Mouse (Mus musculus): ENCODE measurements at regions not wholly inside any gene's neighbourhood (a gene's known extent, or its start where the extent isn't known, plus 50 kb on each side); places are given as distances from the start of the nearest gene placed in this dataset.

DNA sequence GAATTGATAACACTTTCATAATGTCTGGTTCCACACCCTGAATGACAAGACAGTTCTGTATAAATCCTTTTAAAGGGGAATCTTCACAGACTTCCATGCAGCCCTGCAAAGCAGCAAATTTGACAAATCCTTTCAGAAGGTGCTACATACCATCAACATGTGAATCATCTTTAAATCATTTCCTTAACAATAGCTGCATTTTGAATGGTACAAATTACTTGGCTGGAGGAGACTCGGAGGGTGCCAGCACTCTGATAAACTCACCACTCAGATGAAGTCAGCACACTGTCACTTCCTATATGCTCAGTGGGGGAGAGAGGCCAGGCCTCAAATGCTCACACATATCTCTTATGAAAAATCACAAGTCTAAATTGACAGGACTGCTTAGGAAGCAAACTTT is 386.1 kb downstream of the Efnb2 start:
- no peak for DNase-seq (ENCODE audit: low spot score)

DNA sequence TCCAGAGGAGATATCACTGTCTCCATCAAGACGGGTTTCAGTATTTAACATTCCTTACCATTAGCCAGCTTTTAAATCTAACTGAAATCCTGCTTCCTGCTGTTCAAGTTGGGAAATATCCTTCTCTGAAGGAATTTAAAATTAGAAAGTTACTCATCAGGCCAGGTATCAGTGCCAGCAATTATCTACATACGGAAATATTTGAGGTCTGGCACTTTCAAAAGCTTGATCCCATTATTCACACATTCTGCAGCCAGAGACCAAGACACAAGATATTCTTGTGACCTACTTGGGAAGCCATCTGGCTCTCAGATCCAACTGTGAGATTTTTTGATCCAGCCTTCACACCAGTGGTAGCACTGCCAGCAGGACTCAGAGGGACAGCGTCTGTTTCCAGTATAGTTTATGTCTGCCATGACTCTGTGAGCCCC is 386.8 kb downstream of the Efnb2 start:
- DNase-seq (ENCODE audit: low spot score) = no peak

DNA sequence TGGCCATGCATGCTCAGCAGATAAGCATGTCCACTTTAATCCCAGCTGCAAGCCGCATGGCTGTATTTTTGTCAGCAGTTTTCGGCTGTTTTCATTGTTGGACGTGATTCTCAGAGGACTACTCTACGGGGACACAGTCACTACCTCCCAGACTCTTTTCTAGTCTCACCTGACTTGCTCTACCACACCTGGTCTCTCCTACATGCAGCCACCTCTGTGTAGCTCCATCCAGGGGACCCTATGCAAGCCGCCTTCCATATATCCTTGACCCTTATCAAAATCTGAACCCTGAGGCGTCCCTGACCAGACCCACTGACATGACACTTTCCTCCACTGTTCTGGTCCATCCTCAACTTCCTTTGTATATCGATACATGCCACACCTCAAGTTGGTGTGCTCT is 402.2 kb downstream of the Efnb2 start:
- no peak for DNase-seq (ENCODE audit: low spot score)

DNA sequence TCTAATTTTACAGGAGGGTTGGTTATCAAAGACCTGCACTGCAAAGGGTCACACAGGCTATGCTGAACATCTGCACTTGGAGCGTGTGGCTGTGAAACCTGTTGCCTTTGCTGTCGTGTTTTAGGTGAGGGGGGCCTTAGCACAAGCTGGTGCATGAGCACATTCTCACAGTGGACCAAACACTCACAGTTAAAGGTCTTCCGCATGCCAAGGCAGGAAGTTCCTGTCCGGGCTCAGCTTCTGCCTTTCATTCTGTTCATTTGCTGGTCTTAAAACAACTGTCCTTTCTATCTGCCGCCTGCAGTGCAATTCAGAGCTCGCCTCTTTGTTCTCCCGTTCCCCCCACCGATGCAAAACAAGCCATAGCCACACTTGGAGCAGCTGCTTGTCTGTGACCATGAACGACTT is 402.8 kb downstream of the Efnb2 start:
- DNase-seq (ENCODE audit: low spot score) = no peak

DNA sequence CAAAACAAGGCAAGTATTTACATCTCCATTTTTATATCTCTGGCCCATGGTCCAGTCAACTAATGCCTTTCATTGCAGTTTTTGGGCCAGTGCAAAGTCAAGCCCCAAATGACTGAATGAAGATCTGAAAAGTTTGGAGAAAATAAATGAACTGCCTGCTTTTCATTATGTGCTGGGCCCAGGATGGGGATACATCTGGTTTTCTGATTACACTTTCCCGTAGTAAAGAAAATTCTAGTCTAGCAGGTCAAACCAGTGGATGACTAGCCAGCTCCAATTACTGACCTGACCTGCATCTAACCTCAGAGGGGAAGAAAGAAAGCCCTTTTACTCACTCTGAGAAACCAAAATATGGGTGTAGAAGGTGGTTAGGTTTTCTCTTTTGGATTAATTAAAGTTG is 404.7 kb downstream of the Efnb2 start:
- DNase-seq (ENCODE audit: low spot score) = no peak

DNA sequence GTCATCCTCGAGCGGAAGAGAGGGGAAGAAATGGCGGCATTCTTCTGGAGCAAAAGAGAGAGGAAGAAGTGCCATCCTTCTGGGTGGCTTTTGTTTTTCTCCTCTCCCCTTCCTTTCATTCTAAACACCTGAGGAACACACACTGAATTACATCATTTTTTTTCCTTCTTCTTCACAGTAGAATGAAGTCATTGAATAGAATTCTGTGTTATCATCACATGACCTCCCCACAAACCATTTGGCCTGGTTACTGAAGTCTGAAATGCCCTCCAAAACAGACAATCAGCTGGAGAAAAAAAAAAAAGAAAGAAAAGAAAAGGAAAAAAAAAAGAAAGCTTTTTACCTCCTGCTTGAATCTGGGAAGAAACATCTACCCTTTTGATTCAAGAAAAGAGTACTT is 406.6 kb downstream of the Efnb2 start:
- DNase-seq (ENCODE audit: low spot score) = no peak

DNA sequence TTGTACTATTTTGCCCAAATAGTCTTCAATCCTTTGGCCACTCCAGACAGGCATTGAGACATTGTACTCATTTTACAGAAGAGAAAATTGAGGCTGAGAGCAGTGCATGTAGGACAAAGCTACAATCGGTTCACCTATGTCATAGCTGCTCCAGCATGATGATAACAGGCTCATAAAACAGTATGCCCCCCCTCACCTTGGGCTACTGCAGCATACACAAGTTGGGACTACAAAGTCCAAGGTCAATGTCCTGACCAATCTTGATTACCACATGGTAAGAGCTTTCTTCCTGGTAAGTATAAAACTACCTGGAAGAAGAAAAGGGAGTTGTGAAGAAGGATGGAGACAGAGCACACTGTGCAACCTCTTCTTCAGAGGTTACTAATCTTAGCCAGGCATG is 416.4 kb downstream of the Efnb2 start:
- no peak for DNase-seq (ENCODE audit: low spot score)

DNA sequence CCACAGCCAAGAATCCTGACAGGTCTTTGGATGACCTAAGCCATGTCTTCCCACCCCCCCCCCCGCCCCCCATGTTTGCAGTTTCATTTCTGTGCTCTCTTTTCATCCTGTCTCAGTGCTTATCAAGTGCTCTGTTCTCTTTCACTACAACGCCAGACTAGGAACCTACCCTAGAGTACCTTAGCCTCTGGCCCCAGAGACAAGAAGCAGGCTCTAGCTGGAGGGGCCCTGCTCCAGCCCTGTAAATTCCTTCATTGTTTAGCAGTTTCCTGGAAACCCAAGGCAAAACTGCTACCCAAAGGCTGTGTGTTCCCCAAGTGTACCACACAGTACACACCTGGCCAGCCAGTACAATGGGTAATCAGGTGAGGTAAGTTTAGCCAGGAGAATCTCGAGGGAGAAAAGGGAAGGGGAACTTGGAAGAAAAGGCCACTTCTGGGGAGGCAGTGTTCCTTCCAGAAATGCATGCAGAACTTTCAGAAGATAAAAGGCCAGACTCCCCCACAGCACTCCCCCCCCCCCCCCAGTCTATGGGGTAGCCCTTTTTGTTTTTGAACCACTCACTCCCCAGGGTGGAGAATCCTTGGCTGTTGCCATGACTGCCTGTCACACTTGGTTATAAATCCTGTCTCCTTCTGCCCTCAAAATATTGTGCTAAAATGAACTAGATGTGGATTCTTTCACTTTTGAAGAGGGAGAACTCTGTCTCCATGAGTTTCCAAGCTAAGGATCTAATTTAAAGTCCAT is 419.1 kb downstream of the Efnb2 start:
- no peak for DNase-seq (ENCODE audit: low spot score)

DNA sequence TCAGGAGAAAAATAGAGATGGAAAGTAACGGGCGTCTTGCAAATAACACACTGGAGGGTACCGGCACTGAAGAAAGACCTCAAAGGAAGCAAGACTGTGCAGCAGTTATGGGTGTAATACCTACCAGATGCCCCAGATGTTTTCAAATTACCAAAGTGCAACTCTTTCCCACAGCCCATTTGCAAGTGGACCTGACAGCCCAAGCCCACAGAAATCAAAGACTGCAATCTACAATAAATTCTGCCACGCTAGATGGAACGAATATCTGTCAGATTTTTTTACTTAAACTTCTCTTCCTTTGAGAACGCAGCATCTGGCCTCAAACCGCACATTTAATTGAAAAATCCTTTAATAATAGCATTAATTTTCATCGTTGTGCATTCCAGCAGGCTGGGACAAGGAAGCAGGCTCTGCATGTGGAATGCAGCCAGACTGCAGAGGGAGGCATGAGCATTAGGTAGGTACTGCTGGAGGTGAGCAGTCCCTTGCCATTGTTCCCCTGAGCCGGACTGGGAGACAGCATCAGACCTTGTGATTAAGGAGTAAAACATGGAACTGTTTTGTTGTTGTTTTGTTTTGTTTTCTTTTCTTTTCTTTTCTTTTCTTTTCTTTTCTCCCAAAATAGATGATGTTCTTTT is 419.9 kb downstream of the Efnb2 start:
- DNase-seq (ENCODE audit: low spot score) = no peak

DNA sequence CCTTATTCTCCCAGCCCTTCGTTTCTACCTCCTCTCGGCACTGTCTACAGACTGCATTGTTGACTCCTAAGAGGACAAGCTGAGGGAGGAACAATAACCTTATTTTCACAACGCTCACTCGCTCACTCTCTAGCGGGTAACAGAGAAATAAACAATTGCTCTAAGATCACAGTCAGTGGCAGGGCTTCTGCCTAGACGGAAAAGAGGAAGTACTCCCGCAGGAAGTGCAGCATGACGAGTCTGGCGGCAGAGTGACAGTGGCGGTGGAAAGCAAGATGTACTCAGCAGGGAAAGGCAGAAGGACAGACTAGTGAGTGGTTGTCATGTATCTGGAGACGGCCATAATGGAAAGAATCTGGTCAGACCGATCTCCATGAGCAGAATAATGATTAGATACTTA is 421.6 kb downstream of the Efnb2 start:
- DNase-seq (ENCODE audit: low spot score) = no peak

DNA sequence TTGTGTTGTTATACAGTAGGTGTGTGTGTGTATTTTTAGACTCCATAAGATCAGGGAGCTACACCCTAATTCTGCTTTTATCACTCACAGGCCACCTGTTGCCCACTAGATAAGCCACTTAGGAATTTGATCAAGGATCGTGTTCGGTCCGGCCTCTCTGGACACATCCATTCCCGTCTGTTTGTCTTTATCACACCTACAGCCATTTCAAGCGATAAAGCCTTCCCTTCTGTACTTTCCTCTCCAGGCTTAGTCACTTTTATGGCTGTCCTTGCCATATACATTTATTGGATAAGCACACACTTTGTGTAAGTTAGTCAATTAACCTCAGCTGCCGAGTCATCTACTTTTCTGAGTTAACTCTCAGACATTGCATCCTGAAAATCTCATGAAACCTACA is 423.0 kb downstream of the Efnb2 start:
- no peak for DNase-seq (ENCODE audit: low spot score)

DNA sequence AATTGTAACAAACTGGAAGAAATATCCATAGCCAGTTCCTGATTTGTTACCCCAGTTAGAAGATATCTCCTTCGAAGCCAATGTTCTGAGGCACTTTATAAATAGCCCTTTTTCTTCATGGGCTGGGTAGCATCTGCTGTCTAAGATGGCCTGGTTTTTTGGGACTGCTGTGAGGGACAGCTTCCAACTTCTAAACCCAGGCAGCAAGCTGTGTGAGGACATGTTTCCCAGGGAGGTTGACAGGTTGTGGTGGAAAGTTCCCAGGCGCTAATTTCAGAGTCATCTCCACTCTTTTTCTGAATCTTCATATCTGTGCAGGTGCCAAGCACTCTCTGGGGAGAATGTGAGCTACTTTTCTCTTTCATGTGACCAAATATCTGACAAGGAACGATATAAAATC is 427.4 kb downstream of the Efnb2 start:
- DNase-seq (ENCODE audit: low spot score) = no peak

DNA sequence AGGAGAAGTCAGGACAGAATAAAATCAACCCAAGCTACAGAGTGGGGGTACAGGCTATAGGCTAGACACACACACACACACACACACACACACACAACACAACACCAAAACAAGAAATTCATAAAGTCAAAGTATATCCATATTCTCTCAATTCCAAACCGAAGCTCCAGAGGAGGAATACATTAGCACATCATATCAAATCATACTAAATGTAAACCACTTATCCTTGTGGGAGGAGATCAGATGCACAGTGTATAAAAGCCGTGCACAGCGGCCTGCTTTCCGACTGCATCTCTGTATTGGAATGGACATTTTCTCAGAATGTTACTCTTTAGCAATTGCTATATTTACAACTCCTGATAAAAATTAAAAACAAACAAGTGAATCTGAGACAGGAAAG is 427.9 kb downstream of the Efnb2 start:
- DNase-seq (ENCODE audit: low spot score) = no peak

DNA sequence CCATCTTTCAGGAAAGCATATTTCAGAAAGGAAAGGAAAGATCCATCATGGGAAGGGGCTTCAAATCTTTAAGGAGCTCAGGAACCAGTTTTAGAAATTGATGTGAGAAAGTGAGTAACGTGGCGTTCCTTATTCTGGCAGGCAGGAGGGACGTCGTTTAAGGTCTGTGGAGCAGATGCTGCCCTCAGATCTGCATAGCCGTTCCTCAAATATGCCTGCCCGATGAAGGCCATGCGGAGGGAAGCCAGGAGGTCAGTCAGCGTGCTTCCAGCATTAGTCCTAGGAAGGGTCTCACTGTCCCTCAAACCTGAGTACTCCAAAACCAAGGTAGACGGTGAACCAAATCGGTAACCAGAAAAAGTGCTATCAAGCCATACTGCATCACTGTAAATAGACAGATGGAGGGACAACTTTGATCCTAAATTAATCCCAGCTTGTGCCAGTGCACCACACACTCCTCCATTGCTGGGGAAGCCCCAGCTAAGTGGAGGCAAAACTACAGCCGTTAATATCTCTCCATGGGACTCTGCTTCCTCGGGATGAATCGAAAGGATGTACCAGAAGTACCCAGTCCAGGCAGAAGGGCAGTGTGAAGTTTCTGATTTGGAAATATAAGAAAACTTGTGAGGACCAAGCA is 428.9 kb downstream of the Efnb2 start:
- DNase-seq (ENCODE audit: low spot score) = no peak

DNA sequence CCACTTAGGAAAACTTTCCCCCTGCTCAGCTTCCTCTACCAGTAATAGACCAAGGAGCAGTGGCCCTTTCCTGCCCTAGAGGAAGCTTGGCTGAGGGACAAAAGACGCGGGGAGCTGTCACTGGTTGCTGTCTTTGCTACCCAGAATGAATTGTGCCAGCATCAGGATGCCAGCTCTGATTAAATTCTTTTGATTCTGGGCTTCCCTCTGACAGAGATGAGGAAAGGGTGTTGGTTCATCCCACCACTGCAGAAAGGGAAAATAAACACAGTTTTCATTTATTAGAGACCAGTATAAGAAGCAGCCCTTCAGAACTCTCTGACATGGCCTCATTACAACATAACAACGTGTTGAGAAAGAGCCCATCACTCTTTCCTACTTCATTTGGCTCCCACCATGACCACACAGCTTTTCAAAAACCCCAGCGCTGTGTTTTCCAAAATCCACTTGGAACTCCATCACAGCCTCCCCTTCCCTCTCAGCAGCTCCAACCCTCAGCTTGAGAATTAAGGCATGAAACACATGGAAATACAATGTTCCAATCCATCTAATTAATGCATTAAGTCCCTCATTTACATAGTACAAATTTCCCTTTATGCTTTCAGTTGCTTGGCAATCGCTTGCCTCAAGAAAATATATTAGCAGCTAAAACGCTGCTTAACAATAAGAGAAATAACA is 429.6 kb downstream of the Efnb2 start:
- no peak for DNase-seq (ENCODE audit: low spot score)

DNA sequence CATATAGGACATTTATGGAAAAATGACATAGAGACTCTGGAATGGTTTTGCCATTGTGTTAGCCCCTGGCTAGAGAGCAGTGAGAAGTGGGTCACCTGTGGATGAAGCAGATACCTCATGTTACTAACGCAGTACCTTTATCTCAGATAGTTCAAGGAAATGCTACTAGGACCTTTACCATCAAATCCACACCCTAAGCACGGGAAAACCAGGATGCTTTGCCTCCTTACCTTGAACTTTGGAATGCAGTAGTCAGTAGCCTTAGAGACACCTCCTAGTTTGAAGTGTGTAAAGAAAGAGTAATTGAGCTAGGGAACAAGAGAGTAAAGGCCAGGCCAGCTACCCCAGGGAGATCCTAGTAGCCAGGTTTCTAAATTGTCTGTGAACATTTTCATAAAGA is 435.0 kb downstream of the Efnb2 start:
- no peak for DNase-seq (ENCODE audit: low spot score)

DNA sequence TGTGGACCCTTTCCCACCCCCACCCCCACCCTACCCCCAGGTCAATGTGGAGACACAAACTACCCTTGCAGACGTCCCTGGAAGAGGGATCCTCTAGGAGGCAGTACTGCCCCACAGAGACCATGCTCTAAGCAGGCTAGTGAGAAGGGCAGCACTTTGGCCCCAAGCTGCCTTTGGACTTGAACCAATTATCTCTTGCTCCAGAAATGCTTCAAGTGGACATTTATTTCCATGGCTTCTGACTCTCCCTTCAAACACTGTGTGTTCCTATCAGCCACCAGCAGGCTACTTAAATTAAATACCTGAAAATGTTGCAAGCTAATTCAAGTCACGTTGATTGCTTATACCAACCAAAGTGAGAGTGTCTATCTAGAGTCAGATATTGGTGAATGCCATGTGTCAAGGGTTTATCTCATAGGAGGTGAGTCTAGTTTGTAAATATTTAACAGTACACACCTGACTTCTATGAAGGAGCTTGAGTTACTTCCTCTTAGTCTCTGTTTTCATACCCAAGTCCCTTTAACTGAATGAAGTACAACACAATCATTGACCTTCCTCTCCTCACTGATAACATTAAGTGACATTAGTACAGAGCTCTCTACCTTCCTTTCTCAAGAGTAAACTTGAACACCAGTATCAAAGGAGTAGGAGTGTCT is 435.7 kb downstream of the Efnb2 start:
- no peak for DNase-seq (ENCODE audit: low spot score)

DNA sequence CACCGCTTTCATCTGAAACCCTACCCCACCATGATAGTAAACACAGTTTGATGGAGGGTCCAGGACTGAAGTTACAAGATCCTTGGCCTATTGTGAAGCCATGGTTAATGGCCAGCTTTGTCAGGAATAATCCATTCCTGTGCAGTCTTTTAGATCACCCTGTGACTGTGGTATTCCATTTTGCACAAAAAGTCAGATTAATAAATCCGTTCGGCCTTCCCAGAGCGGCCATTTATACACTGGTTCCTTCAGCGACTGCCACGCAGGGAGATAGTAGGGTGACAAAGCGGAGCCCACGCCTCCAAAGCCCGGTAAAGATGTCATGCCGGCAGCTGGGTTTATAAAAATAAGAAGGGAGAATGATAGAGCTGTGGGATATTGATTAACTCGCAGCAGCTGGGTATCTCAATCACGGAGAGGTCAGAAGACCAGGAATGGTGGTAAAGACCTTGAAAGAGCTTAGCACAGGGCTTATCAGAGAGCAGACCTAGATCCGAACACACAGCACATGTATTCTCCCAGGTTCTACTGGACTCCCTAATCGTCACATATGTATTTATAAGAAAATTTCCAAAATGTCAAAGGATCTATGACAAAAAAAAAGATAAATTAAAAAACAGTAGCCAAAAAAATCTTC is 440.5 kb downstream of the Efnb2 start:
- DNase-seq (ENCODE audit: low spot score) = no peak

DNA sequence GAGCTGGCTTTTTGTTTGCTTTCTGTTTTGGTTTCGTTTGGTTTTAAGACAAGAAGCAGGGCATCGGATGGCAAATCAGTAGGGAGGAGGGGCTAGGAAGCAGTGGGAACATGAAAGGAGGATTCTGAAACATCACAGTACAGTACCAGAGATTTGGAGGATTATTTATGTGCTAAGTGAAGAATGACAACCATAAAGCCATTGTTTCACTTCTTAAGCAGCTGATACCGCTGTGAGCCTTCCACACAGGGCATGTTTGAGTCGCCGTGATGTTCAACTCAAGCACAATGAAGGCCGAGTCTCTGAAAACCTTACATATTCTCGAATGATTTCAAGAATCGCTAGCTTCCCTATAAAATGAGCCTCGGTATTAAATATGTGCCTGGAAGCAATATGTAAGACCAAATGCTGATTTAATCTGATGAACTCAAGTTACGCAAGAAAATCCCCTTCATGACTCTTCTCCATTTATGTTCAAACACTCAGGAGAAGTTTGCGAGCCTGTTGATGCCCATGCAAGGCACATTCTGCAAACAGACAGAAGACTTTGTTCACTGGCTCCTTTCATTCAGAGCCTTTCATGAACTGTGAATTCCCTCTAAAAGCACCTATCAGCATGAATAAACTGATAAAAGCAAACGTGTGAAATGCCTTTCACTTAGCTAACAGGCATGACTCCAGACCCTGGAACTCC is 441.2 kb downstream of the Efnb2 start:
- no peak for DNase-seq (ENCODE audit: low spot score)

DNA sequence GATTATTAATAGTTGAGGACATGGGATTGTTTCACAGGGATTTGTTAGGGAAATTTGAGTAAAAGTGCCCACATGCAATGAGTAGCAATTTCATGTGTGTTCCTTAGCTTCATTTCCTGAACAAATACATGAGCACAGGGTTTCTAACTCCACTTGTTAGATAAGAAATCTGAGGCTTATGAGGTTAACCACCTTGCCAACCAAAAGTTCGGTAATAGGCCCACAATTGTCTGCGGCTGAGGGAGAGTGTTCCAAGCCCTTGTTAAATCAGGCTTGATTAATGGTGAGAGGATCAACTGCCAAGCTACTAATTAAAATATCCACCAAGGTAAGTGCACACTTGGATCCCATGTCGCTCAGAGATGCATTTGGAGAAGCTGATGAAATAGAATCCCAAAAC is 468.0 kb downstream of the Efnb2 start:
- no peak for DNase-seq (ENCODE audit: low spot score)

DNA sequence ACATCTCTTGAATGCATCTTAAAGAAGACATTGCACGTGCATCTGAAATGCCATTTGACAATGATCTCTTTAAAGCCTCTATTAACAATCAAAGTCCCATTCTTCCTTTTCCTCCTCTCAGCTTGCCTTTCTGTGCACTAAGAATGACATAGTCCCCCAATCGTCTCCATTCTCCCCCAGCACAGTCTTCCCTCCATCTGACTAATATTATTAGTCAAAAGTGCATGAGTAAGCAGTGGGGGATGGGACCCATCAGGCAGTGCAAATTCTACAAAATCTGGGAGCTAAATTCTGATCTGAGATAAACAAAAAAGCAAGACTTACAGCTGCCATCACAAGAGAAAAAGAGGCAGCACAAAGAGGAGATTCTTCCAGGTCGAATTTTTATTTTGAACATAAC is 475.0 kb downstream of the Efnb2 start:
- no peak for DNase-seq (ENCODE audit: low spot score)

Measured in T-cell, adult 2 months (primary cell).